Mouse (Mus musculus): ENCODE results near the gene 2010111I01Rik. TPM values are rescaled to one million over a fixed set of nuclear protein-coding genes. Genes with fewer than 3 reads are reported as not detected.
"Not testable (repeated sequence)": the region's sequence is repeated elsewhere in the genome, so short reads cannot be mapped to it uniquely, and the experiment has no call there.

Gene 2010111I01Rik
- polyA plus RNA-seq, 1 experiment from 2014 or later: 146 TPM

DNA sequence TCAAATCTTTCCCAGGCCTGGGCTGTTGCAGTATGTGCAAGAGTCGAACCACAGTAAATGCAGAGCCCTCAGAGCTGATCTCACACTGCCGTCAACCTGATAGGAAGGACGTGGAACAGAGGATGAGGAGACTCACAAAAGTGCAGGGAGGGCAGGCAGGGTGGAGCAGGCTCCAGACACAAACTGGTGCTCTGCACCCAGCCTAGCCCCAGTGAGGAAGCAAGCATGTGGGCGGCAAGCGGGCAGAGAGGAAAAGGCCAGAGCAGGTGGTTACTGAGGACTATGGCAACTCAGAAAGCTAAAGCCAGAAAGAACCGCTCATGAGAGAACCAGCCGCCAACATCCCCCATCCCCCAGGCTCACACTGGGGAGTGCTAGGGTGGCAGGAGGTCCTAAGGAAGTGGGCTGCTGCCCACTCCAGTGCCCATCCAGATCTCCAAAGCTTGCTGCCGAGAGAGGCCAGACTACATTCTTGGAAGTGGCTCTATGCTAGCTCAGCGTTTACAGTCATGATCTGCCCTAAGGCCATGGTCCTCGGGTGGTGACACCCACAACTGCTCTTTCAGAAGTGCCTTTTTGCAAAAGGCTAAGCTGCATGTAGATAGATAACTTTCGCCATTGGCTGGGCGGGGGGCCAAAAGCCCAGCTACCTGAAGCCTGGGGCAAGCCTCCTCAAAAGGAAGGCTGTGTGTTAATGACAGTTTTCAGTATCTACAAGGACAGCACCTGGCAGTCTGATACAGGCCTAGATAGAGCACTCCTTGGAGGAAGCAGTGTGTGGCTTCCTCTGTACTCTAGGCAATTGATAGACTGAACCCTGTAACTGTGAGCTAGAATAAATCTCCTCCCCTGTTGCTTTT is 349.3 kb downstream of the 2010111I01Rik start:
- Histone ChIP-seq H3K36me3 (ENCODE audit: insufficient read depth, low read length) (0 out of 2 replicates have a peak, but pooled peaks cover 5% of the 10 kb centered on the region), H3K4me3 (replicated peaks; ENCODE audit: low read depth, low read length) (no peak overlapping the region), H3K9me3 (replicated peaks; ENCODE audit: low read length) (no peaks in the 10 kb centered on the region), H3K4me2 (ENCODE audit: low read length) (no peak overlapping the region), H3K27me3 (ENCODE audit: insufficient read depth, low read length) (no peaks in the 10 kb centered on the region), H3K4me1 (replicated peaks; ENCODE audit: insufficient read depth, low read length) (peaks cover 35% of the 10 kb centered on the region), H3K27ac (peak overlapping the region; percentile 50), H3K9ac (ENCODE audit: low read depth, low read length) (no peak overlapping the region)
- no peak for TF ChIP-seq CTCF (IDR thresholded peaks at IDR 0.05; ENCODE audit: low read depth)
- DNase-seq (ENCODE audit: low spot score) (no peak), ATAC-seq (replicated peaks; ENCODE audit: low FRiP score, low read depth) (no peak; the same call in 1 of the 2 replicates)
- 62% methylated on average over 12 of the region's 12 CpGs for WGBS

DNA sequence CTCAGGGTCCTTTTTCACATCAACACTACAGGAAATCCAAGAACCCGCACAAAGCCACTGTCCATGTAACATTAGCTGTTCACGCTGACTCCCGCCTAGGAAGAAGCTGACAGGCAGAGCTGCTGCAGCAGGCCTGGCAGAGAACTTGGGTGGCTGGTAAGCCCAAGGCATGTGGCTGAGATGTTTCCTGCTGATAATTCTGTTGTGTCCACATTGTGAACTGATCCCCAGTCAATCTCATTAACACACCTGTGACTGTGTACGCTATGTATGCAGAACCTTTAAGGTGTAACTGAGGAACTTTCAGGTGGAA is 349.9 kb downstream of the 2010111I01Rik start:
- H3K36me3 ChIP-seq (ENCODE audit: insufficient read depth, low read length): 0 out of 2 replicates have a peak, but pooled peaks cover 5% of the 10 kb centered on the region
- H3K27ac ChIP-seq: peak overlapping the region; percentile 50; the same call in 1 of the 2 replicates
- ATAC-seq (replicated peaks; ENCODE audit: low FRiP score, low read depth): no peak
- H3K9ac ChIP-seq (ENCODE audit: low read depth, low read length): no peak overlapping the region
- H3K9me3 ChIP-seq (replicated peaks; ENCODE audit: low read length): no peaks in the 10 kb centered on the region
- H3K4me1 ChIP-seq (replicated peaks; ENCODE audit: insufficient read depth, low read length): peaks cover 35% of the 10 kb centered on the region
- H3K27me3 ChIP-seq (ENCODE audit: insufficient read depth, low read length): no peaks in the 10 kb centered on the region
- 43% methylated on average over 4 of the region's 4 CpGs for WGBS
- H3K4me3 ChIP-seq (replicated peaks; ENCODE audit: low read depth, low read length): no peak overlapping the region
- H3K4me2 ChIP-seq (ENCODE audit: low read length): no peak overlapping the region
- peak; percentile 83 for DNase-seq (ENCODE audit: low spot score)
- TF ChIP-seq CTCF (IDR thresholded peaks at IDR 0.05; ENCODE audit: low read depth): no peak

DNA sequence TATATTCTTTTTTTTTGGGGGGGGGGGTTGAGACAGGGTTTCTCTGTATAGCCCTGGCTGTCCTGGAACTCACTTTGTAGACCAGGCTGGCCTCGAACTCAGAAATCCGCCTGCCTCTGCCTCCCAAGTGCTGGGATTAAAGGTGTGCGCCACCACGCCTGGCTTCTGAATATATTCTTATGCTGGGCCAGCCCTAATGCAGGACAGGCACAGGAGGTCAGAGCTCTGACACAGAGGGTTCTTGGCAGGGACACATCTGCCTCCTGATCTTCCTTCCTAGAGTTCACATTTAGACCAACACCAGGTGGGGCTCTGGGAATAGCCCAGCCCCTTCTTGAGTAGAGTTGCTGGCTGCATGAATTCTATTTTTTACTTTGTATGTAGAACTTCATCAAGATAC is 350.4 kb downstream of the 2010111I01Rik start:
- 93% methylated on average over 4 of the region's 4 CpGs for WGBS
- ATAC-seq (replicated peaks; ENCODE audit: low FRiP score, low read depth); H3K9me3 ChIP-seq (replicated peaks; ENCODE audit: low read length); H3K27me3 ChIP-seq (ENCODE audit: insufficient read depth, low read length); H3K9ac ChIP-seq (ENCODE audit: low read depth, low read length); H3K36me3 ChIP-seq (ENCODE audit: insufficient read depth, low read length); DNase-seq (ENCODE audit: low spot score); H3K4me3 ChIP-seq (replicated peaks; ENCODE audit: low read depth, low read length); H3K27ac ChIP-seq; H3K4me2 ChIP-seq (ENCODE audit: low read length): not testable (repeated sequence)
- H3K4me1 ChIP-seq (replicated peaks; ENCODE audit: insufficient read depth, low read length): peaks cover 35% of the 10 kb centered on the region

DNA sequence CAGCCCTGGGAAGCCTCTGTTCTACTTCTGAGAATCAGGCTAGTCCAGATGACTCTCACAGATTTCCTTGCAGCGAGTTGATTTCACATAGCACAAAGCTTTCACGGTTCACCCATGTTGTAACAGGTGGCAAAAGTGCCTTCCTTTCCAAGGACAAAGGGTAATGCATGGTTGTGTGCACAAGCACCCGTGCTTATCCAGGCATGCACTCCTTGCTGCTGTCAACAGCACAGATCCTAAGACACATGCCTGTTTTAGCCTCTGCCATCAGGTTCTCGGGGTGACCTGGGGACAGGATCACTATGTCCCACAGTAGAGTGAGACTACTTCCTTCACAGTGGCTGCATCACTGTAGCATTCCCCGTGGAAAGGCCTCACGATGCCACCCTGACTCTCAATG is 351.1 kb downstream of the 2010111I01Rik start:
- peaks cover 35% of the 10 kb centered on the region for H3K4me1 ChIP-seq (replicated peaks; ENCODE audit: insufficient read depth, low read length)
- DNase-seq (ENCODE audit: low spot score) (no peak), ATAC-seq (replicated peaks; ENCODE audit: low FRiP score, low read depth) (peak; percentile 47)
- WGBS: 48% methylated on average over 6 of the region's 6 CpGs
- no peak overlapping the region for H3K4me3 ChIP-seq (replicated peaks; ENCODE audit: low read depth, low read length)
- H3K36me3 ChIP-seq (ENCODE audit: insufficient read depth, low read length): 0 out of 2 replicates have a peak, but pooled peaks cover 5% of the 10 kb centered on the region
- no peaks in the 10 kb centered on the region for H3K27me3 ChIP-seq (ENCODE audit: insufficient read depth, low read length)
- peak overlapping the region; percentile 25; the same call in 1 of the 2 replicates for H3K27ac ChIP-seq
- no peaks in the 10 kb centered on the region for H3K9me3 ChIP-seq (replicated peaks; ENCODE audit: low read length)
- H3K9ac ChIP-seq (ENCODE audit: low read depth, low read length): no peak overlapping the region
- no peak overlapping the region for H3K4me2 ChIP-seq (ENCODE audit: low read length)
- no peak for TF ChIP-seq CTCF (IDR thresholded peaks at IDR 0.05; ENCODE audit: low read depth)

DNA sequence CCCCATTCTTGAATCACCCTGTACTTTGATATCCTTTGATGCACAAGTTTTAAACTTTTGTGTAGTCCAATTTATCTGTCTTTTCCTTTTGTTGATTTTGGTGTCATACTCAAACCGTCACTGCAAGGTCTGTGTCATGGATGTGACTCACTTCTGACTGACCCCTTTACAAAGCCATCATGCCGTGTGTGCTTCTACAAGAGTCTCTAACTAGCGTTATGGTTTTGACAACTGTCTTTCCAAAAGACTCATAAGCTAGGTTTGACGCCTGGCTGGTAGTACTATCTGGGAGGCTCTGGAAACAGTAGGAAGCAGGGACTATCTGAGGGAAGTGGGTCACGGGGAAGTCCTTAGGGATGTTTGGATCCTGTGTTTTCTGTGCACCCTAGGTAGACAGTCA is 351.7 kb downstream of the 2010111I01Rik start:
- Histone ChIP-seq H3K9ac (ENCODE audit: low read depth, low read length) (no peak overlapping the region), H3K4me1 (replicated peaks; ENCODE audit: insufficient read depth, low read length) (peaks cover 35% of the 10 kb centered on the region), H3K4me2 (ENCODE audit: low read length) (no peak overlapping the region), H3K4me3 (replicated peaks; ENCODE audit: low read depth, low read length) (no peak overlapping the region), H3K27me3 (ENCODE audit: insufficient read depth, low read length) (no peaks in the 10 kb centered on the region), H3K36me3 (ENCODE audit: insufficient read depth, low read length) (0 out of 2 replicates have a peak, but pooled peaks cover 5% of the 10 kb centered on the region), H3K9me3 (replicated peaks; ENCODE audit: low read length) (no peaks in the 10 kb centered on the region), H3K27ac (peak overlapping the region; percentile 25; the same call in 1 of the 2 replicates)
- DNase-seq (ENCODE audit: low spot score): no peak
- TF ChIP-seq CTCF (IDR thresholded peaks at IDR 0.05; ENCODE audit: low read depth): no peak
- no peak for ATAC-seq (replicated peaks; ENCODE audit: low FRiP score, low read depth)
- WGBS: 80% methylated on average over 5 of the region's 5 CpGs

DNA sequence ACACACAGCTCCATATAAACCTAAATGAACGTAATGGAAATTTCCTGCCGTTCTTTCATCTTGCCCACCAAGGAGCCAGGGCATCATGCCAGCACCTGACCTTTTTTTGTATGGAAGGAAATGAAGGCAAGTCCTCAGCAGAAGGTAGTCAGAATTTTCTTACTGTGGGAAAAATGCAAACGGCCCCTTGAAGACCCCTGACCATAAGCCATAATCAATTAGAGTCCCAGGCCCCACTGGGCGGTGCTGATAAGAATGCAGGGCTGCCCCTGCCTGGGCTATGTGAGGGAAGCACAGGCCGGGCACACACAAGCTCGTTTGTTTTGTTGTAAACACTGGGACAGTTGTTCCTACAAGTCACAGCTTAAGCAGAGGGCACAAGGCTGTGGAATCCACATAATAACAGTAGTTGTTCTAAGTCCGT is 353.0 kb downstream of the 2010111I01Rik start:
- Histone ChIP-seq H3K27me3 (ENCODE audit: insufficient read depth, low read length) (no peaks in the 10 kb centered on the region), H3K9me3 (replicated peaks; ENCODE audit: low read length) (no peaks in the 10 kb centered on the region), H3K4me1 (replicated peaks; ENCODE audit: insufficient read depth, low read length) (peaks cover 34% of the 10 kb centered on the region), H3K27ac (no peak overlapping the region), H3K9ac (ENCODE audit: low read depth, low read length) (no peak overlapping the region), H3K36me3 (ENCODE audit: insufficient read depth, low read length) (0 out of 2 replicates have a peak, but pooled peaks cover 5% of the 10 kb centered on the region), H3K4me3 (replicated peaks; ENCODE audit: low read depth, low read length) (no peak overlapping the region), H3K4me2 (ENCODE audit: low read length) (no peak overlapping the region)
- WGBS: 56% methylated on average over 7 of the region's 7 CpGs
- ATAC-seq (replicated peaks; ENCODE audit: low FRiP score, low read depth): no peak
- no peak for TF ChIP-seq CTCF (IDR thresholded peaks at IDR 0.05; ENCODE audit: low read depth)
- no peak for DNase-seq (ENCODE audit: low spot score)
